Mouse (Mus musculus) lung, adult 2 months (tissue): ENCODE results near the gene Ambra1.

Experiments used
- CTCF ChIP-seq: fragments of 200-500 bp; IDR thresholded peaks from 2 replicates; pipeline ENCODE4 v1.5.1; 2011; ENCODE audit warnings: mild to moderate bottlenecking, low read length, control low read depth; ENCODE audit not compliant: insufficient read depth
- POLR2A ChIP-seq: fragments of 200-500 bp; IDR thresholded peaks from 2 replicates; pipeline ENCODE4 v1.6.1; 2011; ENCODE audit warnings: low read depth, mild to moderate bottlenecking, control low read depth, low read length, borderline replicate concordance; ENCODE audit errors: extremely low read depth

GRCm38 (mm10) chr2:91931328-91932159 is 201.6 kb downstream of the Ambra1 start:
- no peak for TF ChIP-seq POLR2A
- TF ChIP-seq CTCF = no peak
